26 mouse cellular contexts compared by ENCODE assay signal in the genomic region with DNA sequence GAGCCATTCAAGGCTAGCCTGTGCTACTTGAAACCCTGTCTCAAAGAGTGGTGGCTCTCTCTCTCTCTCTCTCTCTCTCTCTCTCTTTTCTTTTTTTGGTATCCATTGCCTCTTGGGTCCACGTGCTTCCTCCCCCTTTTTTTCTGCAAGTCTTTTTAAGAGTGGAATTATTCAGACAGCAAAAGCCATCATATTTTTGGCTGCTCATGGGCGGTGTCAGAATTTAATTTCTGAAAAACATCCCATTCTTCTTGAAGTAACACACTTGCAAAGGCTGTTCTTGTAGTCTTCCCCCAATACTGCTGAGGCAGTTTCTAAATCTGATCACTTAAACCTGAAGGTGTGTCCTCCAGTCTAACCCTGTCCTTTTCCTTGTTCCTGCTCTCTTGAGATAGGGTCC. TPM values are rescaled to one million over a fixed set of nuclear protein-coding genes. Genes with fewer than 3 reads are reported as not detected.
A peak's percentile ranks its signal among the peaks of the same experiment; 100 is the strongest.
DNase-seq lines count a peak whose midpoint lies in the region; ATAC-seq lines count a peak whose summit lies in the region.
"Had no signal": no experiment of that assay in that cellular context is flagged by ENCODE, and none has a peak within 500 bp of the region (broad histone marks: within the 10 kb centered on the region; RNA-seq: fewer than 3 reads in every experiment).

No protein-coding gene starts in this region.

- 80% methylated on average over 2 of the region's 2 CpGs for WGBS in kidney, embryonic 15.5 days

- no peaks in the 10 kb centered on the region for H3K9me3 ChIP-seq in kidney, embryonic 15.5 days (replicated peaks)
- H3K9me3 ChIP-seq: embryonic facial prominence, embryonic 10.5 days; forebrain, embryonic 13.5 days; heart, embryonic 15.5 days; hindbrain, embryonic 13.5 days had no signal

- no peak for DNase-seq in frontal cortex, postnatal 25 days (ENCODE audit: low spot score in 2 of 2)
- DNase-seq in right cerebral cortex, adult 2 months (ENCODE audit: low spot score in 2 of 2): peak; percentile 53
- no peak for DNase-seq in right cerebral cortex, postnatal 25 days
- peak; percentile 53 to 58 for DNase-seq in left cerebral cortex, postnatal 14 days (ENCODE audit: low spot score in 2 of 2)
- no peak for DNase-seq in cerebellum, adult 8-10 months
- no peak for DNase-seq in Muller cell, postnatal 12 days (ENCODE audit: inconsistent ontology term)
- DNase-seq: adrenal gland, adult 8-10 months; B cell, adult 2 months; cerebellum, adult 11-12 months; cerebellum, adult 9-11 months; cerebellum, postnatal 36 days; forebrain, postnatal 0 days; gastrocnemius, postnatal 14 days; heart, adult 2 months; heart, postnatal 14 days had no signal

- no peaks in the 10 kb centered on the region for H3K36me3 ChIP-seq in kidney, embryonic 15.5 days
- H3K36me3 ChIP-seq: embryonic facial prominence, embryonic 10.5 days; heart, embryonic 15.5 days; hindbrain, embryonic 13.5 days had no signal

- no peak overlapping the region for H3K9ac ChIP-seq in kidney, embryonic 15.5 days
- H3K9ac ChIP-seq: forebrain, embryonic 13.5 days; forebrain, postnatal 0 days; heart, embryonic 15.5 days; hindbrain, embryonic 13.5 days had no signal

- ATAC-seq in frontal cortex, adult (ENCODE audit: low TSS enrichment): peak; percentile 47
- no peak for ATAC-seq in kidney, embryonic 15.5 days (replicated peaks; ENCODE audit: low FRiP score)
- ATAC-seq: forebrain, embryonic 13.5 days; forebrain, postnatal 0 days; hindbrain, postnatal 0 days had no signal

- H3K4me1 ChIP-seq in kidney, embryonic 15.5 days: peaks cover 19% of the 10 kb centered on the region

- no peak overlapping the region for H3K27ac ChIP-seq in kidney, embryonic 15.5 days
- H3K27ac ChIP-seq: embryonic facial prominence, embryonic 10.5 days; forebrain, embryonic 13.5 days; heart, adult 2 months; heart, embryonic 15.5 days; hindbrain, embryonic 13.5 days; hindbrain, postnatal 0 days had no signal

- H3K4me3 ChIP-seq in kidney, embryonic 15.5 days (replicated peaks): no peak overlapping the region
- H3K4me3 ChIP-seq: embryonic facial prominence, embryonic 10.5 days; forebrain, embryonic 13.5 days; heart, adult 2 months; heart, embryonic 15.5 days; hindbrain, embryonic 13.5 days had no signal

- no peak overlapping the region for H3K4me2 ChIP-seq in kidney, embryonic 15.5 days
- H3K4me2 ChIP-seq: forebrain, embryonic 13.5 days; heart, embryonic 11.5 days; heart, embryonic 15.5 days; hindbrain, embryonic 13.5 days had no signal

- no peaks in the 10 kb centered on the region for H3K27me3 ChIP-seq in kidney, embryonic 15.5 days
- H3K27me3 ChIP-seq: forebrain, embryonic 13.5 days; heart, embryonic 15.5 days; hindbrain, embryonic 13.5 days had no signal

- intact Hi-C loops in left cerebral cortex, postnatal 14 days (cut with DNase I): no loop called here

RNA-seq across cellular contexts. Expression of gene Srpk1, which starts 4.4 kb away (rescaled TPM):
- total RNA-seq in left cerebral cortex, postnatal 14 days (2021): 100 to 1,000 TPM; 109 to 110 TPM
- polyA plus RNA-seq in kidney, embryonic 15.5 days (2015; fragmentation: Nextera tagmentation; extraction: Ambion mirVana): 96.3 and 100 TPM in 2 replicates

RNA-seq across cellular contexts. Expression of gene Lhfpl5, which starts 51.5 kb away (rescaled TPM):
- 1 to 10 TPM; 2.9 to 4.1 TPM for total RNA-seq in left cerebral cortex, postnatal 14 days (2021)
- polyA plus RNA-seq in kidney, embryonic 15.5 days (2015; fragmentation: Nextera tagmentation; extraction: Ambion mirVana): 0.54 and 0.91 TPM in 2 replicates
- total RNA-seq: gastrocnemius, adult 18-20 months; gastrocnemius, postnatal 14 days; heart, adult 2 months; heart, postnatal 14 days; hematopoietic stem cell, adult 5-6 weeks had no signal
- polyA plus RNA-seq: gonadal fat pad, adult 2 months; heart, embryonic 11.5 days had no signal

Comparison
In these comparisons a context has a peak if more than half of its experiments do, and no peak if none do; other contexts are left out.
1. DNase-seq: peak in right cerebral cortex, adult 2 months (2 of 2) and left cerebral cortex, postnatal 14 days (2 of 2); none in frontal cortex, postnatal 25 days (0 of 2), right cerebral cortex, postnatal 25 days (single experiment), cerebellum, adult 8-10 months (single experiment) and Muller cell, postnatal 12 days (single experiment).